Mouse (Mus musculus) adrenal gland, adult 2 months (tissue): ENCODE measurements at regions not wholly inside any gene's neighbourhood (a gene's known extent, or its start where the extent isn't known, plus 50 kb on each side); places are given as distances from the start of the nearest gene placed in this dataset.

Experiments used
- DNase-seq: peaks from one replicate; pipeline ENCODE4 v3.0.0; 2021

DNA sequence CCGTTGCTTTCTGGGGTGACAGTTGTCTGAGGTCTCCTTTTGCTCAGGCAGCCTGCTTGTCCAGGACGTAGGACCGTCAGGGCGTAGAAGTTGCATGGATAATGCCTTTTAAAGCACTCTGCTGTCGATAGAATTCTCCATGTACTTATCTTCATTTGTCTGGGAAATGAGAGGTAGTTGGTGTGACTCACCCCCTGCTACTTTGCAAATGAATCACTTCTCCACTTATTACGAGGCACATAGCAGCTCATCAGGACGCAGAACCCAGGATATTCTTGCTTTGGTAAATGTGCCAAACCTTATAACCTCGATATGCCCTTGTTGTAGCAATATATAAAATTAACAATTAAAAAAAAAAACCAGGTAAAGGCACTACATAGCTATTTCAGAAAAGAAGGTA lies 159.7 kb upstream of the Smlr1 start:
- DNase-seq = no peak

DNA sequence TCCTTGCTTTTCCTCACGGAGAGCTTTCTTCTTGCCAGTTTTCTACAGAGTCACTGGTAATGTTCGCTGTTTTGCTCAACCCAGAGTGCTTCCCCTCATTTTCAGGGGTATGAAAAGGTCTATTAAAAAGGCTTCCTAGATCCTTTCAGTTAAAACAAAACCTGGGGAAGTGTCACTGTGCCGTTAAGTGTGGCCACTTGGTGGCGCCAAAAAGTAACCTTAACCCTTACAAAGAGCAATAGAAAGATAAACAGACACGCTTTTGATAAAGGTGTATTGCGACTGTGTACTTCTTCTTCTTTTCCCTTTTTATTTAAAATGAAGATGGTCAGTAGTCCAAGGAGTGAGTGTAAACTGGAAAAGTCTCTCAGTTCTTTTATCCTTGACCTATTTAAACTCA lies 145.2 kb upstream of the Smlr1 start:
- DNase-seq = peak; percentile 45

DNA sequence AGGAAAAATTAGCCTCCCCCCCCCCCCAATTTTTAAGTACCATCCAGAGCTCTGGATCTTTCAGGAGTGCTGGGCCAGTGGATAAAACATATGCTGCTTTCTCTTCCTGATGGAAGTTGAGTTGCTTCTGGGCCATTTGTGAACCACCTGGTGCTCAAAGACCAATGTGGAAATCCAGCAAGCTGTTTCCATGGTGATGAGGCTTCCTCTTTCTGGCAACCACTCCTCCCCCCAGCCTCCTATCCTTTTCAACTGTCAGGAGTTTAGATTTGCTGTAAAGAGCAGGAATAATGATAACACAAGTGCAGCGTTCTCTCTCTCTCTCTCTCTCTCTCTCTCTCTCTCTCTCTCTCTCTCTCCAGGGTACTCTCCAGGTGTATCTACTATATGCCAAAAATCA lies 141.8 kb upstream of the Smlr1 start:
- no peak for DNase-seq

DNA sequence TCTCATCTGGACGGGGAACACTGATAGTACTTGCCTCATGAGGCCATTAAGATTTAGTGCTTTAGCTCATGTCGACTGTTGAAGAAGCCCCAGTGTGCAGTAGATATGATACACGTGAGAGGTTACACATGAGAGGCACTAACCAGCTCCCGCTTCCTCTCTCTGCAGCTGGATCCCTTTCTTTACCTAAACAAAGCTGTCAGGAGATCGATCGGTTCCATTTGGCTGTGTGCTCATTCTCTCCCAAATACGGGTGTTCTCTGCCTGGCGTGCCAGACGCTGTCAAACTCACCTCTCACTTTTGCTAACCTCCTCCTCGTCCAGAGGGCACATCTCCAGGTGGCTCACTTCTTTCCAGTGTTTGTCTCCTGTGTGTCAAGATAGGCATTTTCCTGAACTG lies 139.3 kb upstream of the Smlr1 start:
- no peak for DNase-seq

DNA sequence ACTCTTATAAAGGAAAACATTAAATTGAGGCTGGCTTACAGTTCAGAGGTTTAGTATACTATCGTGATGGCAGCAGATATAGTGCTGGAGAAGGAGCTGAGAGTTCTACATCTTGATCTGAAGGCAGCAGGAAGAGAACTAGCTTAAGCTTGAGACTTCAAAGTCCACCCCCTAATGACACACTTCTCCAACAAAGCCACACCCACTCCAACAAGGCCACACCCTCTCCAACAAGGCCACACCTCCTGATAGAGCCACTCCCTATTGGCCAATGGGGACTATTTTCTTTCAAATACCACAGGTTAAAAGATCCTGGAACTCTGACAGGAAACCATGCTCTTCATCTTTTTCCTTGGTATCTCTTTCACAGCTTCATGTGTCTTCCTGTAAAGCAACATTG lies 134.0 kb upstream of the Smlr1 start:
- no peak for DNase-seq

DNA sequence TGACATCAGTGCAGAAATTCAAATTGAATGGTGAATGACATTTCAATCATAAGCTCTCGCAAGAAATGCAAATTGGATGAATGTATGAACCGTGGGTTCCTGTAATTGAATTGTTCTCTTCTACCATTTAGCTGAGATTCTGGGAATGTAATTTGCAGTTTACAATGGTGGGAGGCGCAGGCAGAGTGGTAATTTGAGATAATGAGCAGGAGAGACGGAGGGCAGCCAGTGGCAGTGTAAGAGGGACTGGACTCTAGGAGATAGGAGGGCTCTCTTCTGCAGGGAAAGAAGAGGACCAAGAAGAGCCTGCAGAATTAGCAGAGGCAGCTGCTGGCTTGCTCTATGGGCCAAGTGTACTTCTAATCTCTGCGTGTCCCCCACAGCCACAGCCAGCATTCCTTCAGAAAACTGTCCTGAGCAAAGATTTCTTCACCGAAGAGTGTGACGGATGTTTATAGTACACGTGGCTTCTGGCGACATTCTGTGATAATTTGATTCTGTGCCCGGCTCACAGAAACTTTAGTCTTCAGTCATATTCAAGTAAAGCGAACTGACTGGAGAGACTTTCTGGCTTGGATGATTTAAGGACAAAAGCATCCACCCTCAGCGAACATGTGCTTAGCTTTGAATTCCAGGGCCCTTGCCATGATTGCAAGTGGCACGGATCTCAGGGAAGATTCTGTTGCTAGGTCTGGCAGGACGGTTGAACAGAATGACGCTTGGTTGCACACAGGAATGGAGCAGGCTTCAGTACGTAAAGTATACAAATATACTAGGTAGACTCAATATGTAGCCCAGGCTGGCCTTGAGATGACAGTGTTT lies 116.9 kb upstream of the Smlr1 start:
- DNase-seq = no peak

DNA sequence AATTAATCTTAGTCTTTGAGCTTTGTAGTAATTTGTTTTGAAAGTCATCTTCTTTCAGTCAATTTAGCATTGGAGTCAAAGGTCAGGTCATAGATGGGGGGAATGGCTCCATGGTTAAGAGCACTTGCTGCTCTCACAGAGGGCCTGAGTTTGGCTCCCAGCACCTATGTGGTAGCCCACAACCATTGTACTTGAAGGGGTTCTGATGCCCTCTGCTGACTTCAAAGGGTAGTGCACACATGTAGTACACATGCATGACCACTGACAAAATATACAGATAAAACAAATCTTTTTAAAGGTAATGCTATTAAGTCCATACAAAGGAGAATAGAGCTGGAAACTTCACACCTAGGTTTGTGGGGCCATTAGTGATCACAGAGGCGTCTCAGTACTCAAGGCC lies 111.7 kb upstream of the Smlr1 start:
- no peak for DNase-seq

DNA sequence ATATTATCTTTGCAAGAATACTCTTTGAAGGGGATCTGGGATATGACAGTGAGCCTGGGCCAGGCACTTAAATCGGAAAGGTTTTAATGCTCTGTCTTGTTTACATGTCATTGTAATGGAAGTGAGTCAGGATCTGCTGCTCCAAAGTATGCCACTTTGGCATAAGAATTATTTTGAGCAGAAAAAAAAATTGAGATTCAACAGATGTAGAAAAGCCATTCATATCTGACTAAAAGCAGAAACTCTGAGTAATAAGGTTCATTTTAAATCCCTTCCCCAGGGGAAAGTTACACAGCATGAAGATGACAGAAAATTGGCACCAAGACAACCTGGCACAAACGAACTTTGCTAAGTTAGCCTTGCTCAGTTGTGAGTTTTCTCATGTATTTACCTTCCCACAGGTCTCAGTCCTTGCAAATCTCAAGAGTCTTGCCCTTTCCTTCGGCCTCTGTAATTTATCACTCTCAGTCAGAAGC lies 107.5 kb upstream of the Smlr1 start:
- DNase-seq = peak; percentile 25

DNA sequence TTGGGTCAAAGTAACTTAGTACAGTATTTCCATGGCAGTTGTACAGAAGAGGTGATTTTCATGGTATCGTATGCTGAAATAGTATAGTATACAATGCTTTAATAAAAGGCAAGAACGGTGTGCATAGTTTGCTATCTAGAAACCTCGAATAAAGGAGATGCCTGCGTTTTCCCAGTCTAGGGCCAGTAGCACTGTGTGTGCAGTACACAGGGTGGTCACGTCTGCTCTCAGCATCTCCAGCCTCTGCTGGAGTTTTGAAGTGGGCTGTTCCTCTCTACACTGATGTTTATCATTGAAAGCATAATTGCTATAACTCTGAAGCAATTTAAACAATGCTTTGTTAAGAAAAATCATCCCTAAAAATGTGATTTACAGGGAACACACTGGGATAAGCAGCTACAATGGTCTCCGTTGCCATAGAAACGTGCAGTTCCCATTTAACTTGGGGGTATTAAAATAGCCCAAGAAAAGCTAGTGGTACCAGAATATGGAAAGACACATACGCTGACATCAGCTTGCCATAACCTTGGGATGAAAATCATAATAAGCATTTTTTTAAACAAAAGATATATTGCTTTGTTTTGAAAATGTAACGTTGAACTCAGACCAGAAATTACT lies 106.1 kb upstream of the Smlr1 start:
- DNase-seq = no peak

DNA sequence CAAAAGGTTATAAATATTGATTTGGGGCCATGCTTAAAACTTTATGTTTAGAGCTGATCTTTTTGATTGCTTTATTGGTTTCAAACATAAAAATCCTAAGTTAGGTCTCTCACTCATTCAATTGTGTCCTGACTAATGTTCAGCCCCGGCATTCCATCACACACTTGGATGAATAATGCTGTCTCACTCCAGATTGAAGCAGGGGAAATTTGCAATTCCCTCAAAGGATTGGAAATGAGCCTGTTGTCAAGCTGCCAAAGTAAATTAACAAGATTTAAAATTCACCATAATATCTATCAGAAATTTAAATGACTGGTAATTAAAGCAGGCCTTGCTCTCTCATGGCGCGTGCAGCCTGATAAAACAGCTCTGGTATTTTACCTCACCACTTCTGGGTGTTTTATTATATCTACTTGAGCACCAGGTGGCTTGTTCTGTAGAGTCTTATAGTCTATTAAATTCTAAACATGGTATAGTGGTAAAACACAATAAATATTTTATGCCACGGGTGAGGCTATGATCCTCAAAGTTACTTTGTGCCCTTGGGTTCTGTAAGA lies 97.1 kb upstream of the Smlr1 start:
- DNase-seq = no peak

DNA sequence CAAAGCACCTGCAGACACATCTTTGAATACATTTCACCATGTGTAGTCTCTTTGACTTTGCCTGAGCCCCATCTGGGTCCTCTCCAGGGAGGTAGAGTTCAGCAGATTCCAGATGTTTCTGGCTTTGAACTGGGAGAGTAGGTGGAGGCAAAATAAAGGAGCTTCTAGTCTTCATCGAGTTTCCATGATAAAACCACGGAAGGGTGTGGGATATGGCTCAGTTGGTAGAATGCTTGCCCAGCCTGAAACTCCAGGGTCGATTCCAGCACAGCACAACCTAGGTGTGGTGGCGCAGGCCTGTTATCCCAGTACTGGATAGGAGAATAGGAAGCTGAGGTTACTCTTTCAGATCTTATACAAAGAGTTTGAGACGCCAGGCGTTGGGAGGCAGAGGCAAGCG lies 96.2 kb upstream of the Smlr1 start:
- DNase-seq = no peak

DNA sequence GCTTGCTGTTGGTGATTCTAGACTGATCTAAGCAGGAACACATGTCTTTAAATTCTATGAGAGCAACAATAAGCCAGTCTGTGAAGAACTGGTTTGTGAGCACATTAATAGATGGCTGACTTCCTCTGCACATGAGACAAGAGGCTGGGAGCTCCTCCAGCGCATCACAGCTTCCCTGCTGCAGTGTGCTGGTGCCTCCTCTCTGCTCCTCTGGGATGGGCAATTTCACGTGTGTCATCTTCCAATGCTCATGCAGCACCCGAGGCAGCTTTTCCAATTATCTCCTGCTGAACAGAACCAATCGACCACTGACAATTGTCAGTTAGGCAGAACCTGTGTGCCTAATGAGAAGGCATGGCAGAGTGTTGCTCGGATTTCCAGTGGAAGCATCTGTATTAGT lies 86.5 kb upstream of the Smlr1 start:
- no peak for DNase-seq

DNA sequence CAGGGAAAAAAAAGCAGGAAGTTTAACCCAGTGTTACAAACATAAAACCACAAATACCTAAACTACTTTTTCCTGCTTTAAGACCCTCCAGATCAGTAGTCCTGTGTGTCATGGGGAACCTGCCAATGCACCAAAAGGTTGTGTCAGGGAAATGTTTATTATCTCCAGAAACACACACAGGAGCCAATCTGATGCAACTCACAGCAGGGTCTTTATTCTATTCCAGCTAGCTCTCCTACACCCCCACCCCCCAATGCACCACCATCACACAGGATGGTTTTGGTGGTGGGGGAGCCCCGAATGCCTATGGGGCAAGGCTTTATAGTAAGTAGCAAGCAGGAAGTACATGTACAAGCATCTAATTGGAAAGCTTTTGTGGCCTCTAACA lies 85.7 kb upstream of the Smlr1 start:
- peak; percentile 3 for DNase-seq

DNA sequence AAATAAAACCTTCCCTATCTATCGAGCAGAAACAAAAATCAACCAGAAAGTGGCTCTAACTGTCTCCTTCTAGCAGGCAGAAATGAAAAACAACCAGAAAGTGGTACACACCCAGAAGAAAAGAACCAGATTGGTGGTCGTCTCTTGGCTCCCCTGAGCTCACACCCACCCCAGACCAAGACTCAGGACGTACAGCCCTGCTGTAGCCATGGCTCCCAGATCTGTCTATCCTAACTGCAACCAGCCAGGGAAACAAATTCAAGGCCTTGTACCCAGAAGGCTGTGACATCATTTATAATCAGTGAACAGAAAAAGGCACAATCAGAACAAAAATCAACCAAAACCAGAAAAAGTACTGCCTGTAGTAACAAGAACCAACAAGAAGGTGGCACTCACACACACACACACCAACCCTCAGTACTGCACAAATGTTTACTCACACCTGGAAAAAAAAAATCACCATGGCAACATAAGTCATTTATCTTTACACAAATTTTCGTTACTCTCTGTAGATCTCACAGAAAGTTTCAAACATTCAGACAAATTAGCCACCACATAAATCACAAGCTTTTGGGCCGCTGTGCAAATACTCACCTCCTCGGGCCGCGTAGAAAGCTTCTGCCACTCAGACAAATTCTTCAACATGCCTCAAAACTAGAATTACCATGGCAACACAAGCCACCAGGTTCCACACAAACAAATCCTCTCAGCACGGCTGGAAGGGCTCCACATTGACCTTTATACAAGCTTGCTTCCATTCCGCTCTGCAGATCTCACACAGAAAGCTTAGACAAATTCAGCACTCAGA lies 85.1 kb upstream of the Smlr1 start:
- DNase-seq = peak; percentile 26

DNA sequence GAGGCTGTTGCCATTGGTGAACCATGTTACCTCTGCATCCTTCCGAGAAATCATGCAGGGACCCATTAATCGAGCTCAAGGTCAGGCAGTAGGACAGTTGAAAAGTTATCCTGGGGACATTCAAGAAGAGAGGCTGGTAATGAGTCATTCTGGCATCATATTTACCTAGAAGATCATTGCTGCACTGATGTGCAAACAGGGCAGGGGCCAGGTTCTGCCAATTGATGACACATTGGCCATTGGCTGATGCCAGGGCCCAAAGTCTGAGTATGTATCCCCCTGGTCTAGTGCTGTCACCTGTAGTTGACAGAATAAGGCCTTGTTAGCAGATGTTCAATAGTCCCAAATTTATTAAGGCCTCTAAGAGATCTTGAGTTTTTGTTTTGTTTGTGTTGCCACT lies 83.6 kb upstream of the Smlr1 start:
- DNase-seq = peak; percentile 15

DNA sequence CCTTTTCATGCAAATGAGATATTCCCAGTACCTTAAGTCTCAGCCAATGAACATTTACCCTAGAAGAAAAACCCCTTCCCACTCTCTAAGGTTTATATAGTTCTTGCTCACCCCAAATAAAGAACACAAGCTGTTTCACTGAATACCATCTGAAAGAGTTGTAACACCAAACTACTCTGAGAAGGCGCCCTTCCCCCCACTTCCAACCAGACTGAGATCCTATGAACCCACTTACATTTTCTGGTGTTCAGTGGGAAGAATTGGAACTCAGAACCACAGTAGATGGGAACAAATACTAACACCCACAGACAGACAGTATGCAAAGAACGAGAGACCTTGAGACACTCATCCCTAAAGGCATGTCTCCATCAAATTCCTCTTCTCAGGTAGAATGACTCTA lies 65.4 kb upstream of the Smlr1 start:
- DNase-seq = no peak

DNA sequence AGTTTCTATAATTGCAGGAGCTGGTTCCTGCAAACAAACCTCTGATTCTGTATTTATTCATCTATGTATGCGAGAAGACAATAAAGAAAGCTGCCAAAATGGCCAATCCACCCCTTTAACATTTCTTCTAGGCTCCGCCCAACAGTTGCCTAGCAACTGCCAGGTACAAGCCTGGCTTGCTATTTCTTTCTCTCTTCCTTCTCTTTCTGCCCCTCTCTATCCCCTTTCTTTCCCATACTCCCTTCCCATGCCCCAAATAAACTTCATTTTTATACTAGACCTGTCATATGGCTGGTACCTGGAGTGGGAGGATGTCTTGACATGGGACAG lies 53.2 kb upstream of the Smlr1 start:
- no peak for DNase-seq

DNA sequence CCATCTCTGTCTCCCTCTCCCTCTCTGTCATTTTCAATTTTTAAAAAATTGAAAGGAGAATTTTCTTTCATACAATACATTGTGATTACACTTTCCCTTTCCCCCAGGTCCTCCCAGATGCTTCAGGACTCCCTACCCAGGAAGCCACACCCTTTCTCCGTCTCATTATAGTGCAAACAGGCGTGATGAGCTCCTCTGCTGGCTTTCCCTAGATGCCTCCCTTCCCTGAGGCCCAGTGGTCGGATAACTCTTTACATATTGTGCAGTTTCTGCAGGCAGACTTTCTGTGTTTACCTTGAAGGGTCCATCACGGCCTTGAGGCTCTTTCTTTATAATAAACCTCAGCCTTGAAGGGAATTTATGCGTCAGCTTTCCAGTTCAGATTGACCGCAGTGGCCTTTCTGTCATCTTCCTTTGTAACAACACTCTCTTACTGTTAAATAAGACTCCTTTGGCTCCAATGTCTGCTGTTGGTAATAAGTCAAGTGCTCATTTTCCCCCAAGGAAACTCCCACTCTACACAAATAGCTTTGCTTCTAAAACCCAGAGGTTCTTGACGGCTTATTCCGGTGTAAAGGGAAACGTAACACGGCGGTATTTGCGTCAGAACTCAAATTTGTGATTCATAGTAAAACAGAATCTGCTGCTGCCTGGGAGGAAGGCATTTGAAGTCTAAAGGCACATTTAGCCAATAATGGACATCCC lies 52.7 kb upstream of the Smlr1 start:
- DNase-seq = no peak
